Mouse (Mus musculus) megakaryocyte-erythroid progenitor cell, adult 5-6 weeks (primary cell): ENCODE results near the gene Parva. TPM values are rescaled to one million over a fixed set of nuclear protein-coding genes. Genes with fewer than 3 reads are reported as not detected.

Source experiments
- ATAC-seq: replicated peaks from 2 replicates; pipeline ENCODE4 v1.8.0; 2016; ENCODE audit warnings: mild to moderate bottlenecking, inconsistent platforms; ENCODE audit not compliant: severe bottlenecking, poor library complexity, low FRiP score, low TSS enrichment
- total RNA-seq, 2 experiments: library from RNA; stranded (forward) in 1 of 2; stranded (reverse) in 1 of 2; fragments of 200-1000, 215-1000 nt in 1 of 2; fragments of >200 nt in 1 of 2; fragmentation: Nextera tagmentation in 1 of 2; gene quantifications; 2 replicates each; pipeline ENCODE4 v1.2.3; 2014 to 2017

The Parva gene
- total RNA-seq, 2 experiments from 2014 or later = not detected

DNA sequence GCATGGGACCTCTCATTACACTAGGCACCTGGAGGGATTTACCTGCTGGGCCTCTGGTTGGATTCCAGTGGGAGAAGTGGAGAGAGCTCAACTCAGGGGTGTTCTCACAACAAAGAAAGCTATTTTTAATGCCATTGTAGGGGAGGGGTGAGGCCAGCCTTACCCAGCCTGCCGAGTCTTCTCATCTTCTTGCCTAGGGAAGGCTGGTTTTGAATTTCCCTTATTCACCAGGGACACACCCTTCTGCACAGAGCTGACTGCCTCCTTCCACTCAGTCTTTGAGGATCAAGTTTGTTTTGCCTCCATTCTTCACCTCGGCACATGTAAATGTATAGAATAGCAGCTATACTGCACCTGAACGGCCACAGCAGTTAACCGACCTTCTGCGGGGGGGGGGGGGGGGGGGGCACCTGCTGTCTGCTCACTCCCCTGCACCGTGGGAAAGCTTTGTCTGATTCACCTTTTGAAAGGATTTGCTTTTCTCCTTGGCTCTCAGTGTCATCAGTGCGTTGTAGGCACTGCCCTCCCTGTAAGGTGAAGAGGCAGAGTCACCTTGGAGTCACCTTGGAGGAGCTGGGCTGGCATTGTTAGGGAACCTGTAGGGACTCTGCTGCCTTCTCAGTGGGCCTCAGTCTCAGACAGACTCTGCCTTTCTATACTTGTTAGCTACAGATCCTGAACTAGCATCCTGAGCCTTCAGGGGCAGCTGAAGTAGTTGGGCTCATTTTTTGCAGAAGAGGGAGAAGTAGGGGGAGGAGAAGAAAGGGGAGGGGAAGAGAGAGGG, 10.4 kb upstream of the Parva start:
- ATAC-seq = no peak

DNA sequence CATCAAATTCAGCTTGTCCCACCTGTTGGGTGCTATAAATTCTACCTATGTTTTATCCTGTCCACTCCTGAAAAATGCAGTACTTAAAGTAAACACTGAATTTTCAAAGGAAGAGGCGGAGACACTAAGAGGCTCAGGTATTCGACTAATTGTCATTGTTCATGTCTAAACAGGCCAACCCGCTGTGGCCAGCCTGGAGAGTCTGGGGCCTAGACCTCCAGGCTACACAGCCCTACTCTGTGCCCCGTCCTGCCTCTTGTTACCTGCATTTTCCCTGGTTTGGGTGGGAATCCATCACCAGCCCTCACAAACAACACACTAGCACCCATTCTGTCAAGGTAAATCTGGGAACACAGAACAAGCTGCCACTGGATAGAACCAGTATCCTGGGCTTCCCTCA, 9.7 kb upstream of the Parva start:
- ATAC-seq = no peak

DNA sequence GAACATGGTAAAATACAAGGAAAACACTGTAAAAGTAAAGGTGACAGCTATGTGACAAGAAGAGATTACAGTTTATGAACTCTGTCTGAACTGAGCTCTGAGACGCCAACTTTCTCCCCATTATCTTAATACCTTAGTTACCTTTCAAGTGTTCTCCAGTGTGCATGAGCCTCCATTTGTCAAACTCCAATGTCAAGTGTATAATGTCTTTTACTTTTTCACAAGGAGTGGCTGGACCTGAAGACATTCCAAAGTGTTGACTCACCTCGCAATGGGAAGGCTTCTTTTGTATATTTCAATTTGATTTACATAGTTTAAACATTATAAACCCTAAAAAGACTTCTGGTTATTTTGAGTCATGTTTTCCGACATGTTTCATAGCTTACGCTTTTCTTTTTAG, 3.9 kb upstream of the Parva start:
- ATAC-seq = no peak

DNA sequence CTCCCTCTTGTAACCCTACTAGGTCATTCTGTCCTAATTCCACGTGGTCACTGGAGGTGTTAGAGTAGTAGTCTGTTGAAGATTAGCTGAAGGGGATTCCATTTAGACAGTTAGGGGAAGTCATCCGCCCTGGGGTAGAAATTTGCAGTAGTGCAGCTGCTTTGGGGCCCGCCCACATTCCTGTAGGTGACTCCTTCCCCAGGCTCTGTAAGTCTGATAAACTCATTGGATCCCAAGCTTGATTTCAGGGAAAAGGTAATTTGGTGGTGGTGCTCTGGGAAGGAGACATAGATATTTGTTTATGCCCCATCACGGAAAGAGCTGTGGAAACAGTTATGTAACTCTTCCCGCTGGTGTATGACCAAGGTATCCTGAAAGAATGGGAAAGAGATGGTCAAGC, 494 bp upstream of the Parva start:
- ATAC-seq = no peak

DNA sequence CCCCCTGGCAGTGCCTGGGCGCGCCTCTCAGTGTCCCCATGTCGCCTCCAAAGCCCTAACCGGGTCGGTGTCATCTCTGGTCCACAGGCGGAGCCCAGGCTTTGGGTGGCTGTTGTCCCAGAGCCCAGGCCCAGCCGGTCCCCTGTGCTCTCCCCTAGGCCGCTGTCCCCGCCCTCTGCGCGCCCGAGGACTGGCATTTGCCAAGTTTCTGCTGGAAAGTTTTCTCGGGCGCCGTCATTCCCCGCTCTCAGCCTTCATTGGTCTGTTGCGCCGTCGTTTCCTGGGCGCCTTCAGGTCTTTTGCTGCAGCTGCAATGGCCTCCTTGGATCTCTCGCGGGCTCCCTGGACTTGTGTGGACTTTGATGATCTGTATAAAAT, 842 bp downstream of the Parva start:
- ATAC-seq = no peak

DNA sequence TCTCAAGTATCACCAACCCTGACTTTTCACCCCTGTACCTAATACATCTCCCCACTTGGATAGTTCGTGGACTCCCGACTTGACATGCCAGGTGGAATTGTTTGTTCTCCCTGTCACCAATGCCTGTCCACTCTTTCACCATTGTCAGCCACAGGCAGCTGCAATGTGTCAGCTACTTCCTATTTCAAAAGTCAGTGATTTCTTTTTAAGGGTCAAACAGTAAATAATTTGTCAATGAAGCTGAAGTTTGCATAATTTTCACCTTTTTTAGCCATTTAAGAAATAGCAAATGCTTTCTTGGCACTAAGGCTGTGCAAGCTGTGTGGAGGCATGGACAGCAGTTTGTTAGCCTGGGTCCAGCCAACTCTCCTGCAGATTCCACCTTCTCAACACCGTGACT, 12.5 kb downstream of the Parva start:
- ATAC-seq = no peak

DNA sequence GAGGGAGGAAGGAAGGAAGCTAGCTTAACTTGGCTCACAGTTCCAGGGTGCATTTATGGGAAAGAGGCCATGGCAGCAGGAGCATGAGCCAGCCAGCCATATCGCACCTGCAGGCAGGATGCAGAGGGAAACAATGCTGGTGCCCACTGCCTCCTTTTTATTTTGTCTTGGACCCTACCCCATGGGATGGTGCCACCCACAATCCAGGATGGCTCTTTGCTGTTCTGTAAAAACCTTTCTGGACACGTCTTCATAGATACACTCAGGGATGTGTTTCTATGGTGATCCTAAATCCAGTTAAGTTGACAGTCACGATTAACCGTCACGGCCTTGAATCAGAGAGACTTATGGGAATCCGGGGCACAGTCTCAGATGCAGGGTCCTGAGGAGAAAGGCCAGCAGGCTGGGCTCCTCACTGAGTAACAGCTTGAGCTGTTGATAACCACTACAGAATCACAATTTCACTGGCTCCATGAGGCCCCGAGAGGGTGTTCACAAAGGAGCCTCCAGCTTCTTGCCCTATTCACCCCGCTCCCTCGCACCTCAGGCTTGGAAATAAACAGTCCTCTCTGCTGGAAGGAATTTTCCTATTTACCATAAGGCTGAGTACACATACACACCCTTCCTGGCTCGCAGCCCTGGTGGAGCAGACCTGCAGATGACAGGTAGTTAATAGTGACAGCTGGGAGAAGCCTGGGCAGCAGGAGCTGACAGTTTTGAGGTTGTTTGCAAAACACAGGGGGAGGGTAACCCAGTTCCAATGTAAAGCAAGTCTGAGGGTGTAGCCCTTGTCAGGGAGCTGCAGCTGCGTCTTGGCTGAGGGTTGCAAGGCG, 17.1 kb downstream of the Parva start:
- no peak for ATAC-seq

DNA sequence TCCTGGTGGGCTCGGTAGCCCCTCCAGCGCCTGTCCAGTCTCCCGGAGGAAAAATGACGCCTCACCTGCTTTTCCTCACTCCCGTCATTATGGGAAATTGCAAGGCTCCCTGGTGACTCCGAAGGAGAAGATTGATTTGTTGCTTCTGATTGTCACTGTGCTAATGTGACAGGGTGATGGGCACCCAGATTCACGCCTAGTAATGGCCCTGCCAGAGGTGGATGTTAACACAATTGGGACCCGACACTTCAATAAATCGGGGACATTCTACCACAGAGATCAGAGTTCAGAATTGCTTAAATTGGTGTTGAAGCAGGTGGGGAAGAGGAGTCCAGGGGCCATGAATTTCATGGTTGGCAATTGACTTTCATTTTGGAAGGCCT, 17.7 kb downstream of the Parva start:
- no peak for ATAC-seq

DNA sequence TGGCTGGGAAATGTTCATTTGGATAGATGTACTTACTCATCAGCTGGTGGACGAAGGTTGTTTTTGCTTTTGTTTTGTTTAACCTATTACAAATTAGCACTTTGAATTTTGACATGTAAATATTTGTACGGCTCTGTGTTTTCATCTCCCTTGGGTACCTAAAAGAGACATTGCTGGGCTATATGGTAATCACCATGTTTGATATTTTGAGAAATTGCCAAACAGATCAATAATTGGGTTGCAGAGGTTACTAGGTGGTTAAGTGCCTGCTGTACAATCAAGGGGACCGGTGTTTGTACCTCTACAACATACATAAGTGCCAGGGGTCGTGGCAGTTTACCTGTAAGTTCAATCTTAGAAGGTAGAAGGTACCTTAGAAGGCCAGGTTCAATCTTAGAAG, 19.2 kb downstream of the Parva start:
- no peak for ATAC-seq

DNA sequence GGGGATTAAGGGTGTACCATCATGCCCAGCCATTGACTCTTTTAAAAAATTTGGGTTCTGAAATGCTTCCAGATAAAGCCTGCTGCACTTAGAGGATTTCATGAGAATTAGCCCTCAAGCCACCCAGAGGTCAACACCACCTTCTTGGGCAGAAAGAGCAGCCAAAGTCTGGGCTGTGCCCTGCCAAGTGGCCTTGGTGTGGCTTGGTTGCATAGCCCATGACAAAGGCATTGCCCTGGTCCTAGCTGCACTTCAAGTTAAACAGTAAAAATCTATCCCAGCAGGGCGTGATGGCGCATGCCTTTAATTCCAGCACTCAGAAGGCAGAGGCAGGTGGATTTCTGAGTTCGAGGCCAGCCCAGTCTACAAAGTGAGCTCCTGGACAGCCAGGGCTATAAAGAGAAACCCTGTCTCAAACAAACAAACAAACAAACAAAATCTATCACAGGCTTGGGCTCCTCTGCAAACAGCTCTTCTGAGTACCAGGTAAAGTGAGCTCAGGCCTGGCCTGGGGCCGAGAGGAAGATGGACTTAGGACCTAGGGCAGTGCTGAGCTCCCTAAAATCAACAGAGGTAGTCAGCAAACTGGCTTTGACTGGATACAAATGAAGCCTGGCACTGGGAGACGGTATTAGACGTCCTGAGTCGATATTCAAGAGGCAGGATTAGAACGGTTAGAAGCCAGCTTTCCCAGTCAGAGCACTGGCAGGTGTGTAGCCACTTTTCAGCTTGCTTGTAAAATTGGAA, 22.8 kb downstream of the Parva start:
- no peak for ATAC-seq

DNA sequence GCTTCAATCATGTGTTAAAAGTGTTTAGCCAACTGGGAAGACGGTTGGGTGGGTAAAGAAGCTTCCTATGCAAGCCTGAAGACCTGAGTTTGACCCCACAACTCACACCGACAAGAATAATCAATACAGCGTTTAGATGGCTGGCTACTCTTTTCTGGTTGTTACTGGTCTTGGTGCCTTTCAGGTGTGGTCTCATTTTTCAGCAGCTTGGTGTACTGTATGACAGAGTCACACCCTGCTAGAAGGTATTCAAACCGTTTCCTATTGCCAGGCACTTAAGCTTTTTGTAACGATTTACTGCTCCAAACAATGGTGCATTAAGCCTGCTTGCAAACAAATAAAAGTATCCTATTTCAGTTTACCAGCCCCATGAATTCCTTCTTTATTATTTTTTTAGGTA, 25.2 kb downstream of the Parva start:
- no peak for ATAC-seq

DNA sequence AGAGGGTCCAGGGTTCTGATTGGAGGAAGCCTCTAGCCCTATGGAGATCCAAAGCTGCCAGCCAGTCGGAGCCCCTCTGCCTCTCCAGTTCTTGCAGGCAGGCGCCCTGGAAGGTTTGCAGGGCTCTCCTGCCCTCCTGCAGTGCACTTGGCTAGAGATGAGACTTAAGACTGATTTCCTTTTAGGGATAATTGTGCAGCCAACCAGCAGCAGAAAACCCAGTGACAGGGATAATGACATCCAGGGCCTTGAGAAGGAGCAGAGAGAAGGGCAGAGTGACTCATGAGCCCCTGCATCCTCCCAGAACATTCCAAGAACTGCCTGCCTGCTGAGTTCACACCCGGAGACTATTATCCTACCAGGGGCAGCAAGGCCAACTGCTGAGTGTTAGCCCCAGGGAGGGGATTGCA, 26.5 kb downstream of the Parva start:
- no peak for ATAC-seq

DNA sequence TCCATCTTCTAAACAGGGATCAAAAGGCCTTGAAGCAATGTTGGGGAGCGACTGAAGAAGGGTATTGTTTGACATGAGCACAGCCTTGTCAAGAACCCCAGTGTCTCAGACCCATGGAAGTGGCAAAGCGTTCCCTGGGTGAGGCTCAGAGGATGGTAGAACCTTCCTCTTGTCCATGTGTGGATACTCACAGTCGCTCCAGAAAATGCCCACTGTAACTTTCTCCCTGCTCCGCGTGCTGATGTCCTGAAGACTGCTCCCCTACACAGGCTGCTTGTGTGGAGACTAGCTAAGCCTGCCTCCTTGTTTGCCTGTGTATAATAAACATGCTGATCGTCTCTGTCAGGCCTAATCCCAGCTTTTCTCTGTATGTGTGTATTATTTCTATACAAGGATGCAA, 27.1 kb downstream of the Parva start:
- ATAC-seq = no peak

DNA sequence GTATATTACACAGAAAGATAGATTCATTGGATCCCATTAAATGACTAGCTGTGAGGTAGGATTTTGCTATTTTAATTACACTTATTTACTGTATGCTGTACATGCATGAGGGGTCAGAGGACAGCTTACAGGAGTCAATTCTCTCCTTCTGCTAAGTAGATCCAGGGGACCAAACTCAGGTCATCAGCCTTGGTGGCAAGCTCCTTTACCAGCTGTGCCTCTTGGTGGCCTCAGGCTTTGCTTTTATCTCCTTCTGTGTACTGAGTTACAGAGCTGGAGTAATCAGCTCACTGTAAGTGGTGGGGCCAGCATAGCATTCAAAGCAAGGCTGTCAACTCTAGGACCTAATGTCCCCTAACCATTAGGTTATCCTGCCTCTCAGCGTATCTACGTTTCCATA, 27.6 kb downstream of the Parva start:
- ATAC-seq = no peak

DNA sequence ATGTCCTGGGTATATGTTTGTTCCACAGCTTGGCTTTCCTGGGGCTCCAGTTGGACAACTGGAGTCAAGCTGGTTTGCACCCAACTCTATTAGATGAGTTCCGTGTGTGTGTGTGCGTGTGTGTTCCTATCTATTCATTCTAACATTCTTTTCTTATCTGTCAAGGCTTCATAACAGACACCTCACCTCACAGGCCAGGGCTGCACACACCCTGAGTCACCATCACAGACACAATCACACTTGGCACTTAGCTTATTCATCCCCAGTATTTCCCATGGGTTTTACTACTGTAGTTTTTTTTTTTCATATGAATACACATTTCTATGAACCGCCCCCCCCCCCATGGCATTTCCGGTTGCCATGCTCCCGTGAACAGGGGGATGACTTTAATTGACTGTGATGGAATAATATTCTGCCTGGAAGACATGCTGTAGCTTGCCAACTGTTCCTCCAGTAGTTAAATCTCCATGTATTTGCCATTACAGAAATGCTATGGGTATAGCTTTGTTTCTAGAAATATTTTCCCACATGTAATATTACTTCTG, 28.3 kb downstream of the Parva start:
- no peak for ATAC-seq

DNA sequence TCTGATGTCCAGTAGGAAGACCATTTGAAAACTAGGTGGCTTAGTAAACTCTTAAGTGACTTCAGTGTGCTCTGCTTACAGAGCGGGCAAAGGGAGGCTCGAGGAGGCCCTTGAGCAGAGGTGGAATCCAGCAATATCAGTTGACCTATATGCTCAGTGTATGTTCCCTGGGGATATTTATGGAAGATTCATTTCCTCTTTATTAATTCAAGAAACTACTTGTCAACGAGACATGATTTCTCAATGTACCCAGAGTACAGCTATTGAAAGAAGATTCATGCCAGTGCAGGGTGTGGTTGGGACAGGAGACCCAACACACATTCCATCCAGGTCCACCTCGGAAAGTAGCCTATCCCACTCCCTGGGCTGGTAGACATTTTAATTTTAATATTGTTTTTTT, 30.1 kb downstream of the Parva start:
- no peak for ATAC-seq

DNA sequence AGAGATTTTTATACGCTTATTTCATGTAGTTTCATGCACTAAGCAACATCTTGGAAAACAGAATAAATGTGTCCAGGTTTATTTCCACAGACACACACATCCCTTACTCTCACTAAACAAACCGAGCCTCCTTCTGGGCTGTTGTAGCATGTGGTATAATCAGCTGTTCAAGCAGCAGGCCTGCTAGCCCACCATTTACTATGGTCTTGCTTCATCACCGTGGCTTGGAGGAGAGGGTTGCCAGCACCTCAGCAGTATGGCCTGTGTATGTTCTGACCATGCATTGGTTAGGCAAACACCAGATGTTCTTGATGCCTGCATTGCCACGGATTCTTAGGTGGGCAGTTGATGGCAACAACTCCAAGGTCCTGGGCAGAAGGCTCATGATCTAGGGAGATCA, 30.6 kb downstream of the Parva start:
- ATAC-seq = no peak

DNA sequence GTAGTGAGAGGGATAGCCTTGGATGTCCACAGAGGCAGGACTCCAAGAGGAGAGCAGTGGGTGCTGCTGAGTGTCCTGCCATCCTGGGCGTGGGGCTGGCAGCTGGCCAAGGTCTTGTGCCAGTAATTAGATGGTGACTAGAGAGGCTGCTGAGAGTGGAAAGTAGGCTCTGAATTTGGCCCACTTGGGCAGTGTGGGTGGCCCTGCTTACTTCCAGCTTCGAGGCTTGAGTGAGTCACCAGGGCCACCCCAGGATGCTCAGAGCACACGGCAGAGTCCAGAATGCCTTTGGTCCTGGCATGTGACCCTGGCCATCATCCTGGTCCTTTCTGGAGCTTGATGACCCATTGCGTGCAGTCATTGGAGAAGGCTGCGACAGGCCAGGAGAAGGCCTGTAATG, 31.1 kb downstream of the Parva start:
- ATAC-seq = no peak

DNA sequence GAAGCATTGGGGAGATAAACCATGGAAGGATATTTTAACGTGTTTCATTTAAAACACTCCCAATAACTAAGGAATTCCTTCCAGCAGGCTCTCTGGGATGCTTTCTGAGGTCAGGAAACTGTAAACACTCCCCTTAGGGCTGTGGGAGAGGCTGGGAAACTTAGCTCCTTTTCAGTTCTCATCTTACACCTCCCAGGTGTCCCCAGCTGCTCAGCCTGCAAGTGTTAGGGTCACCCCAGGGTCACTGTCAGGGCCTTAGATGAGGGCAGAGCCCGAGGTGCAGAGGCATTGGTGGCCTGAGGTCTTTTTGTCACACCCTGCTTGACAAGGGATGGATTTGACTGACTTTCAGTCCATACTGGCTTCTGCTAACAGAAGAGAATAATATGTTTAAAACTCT, 35.8 kb downstream of the Parva start:
- no peak for ATAC-seq

DNA sequence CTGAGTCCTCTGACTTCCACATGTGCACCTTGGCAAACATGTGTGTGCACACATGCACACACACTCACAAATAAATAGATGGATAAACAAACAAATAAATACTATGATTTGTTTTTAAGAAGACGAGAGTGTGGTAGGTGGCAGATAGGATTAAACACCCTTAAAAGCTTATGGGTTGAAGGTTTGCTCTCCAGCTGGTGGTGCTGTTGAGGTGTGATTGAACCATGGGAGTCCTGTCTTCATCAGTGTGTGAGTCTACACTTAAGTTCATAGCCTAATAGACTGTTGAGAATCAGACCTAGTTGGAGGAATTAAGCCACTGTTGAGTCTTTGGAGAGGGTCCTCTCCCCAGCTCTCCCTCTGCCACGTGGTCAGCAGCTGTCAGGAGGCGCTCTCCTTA, 38.6 kb downstream of the Parva start:
- ATAC-seq = no peak
